Mouse (Mus musculus) right cerebral cortex, postnatal 25 days (tissue): Measurements from ENCODE around the gene Rnase1.
"Not testable (repeated sequence)": the region's sequence is repeated elsewhere in the genome, so short reads cannot be mapped to it uniquely, and the experiment has no call there.

ENCODE experiments used
- DNase-seq: peaks from one replicate; pipeline ENCODE4 v3.0.0; 2022

Rnase1 gene

GRCm38 (mm10) chr14:51146685-51147084, at the start of gene Rnase1:
Gene Rnase1 (minus strand): TSS chr14:51146785.
- no peak for DNase-seq

GRCm38 (mm10) chr14:51195681-51196080, 49.1 kb upstream of the Rnase1 start:
- DNase-seq: no peak

- not testable (repeated sequence) for DNase-seq
Measured at GRCm38 (mm10) chr14:51181051-51181450, 34.5 kb upstream of the Rnase1 start.

- no peak for DNase-seq
Measured at GRCm38 (mm10) chr14:51173843-51174242, 27.3 kb upstream of the Rnase1 start.

GRCm38 (mm10) chr14:51172947-51173346, 26.4 kb upstream of the Rnase1 start:
- DNase-seq: peak; percentile 23

- DNase-seq: peak; percentile 19
Measured at GRCm38 (mm10) chr14:51172095-51172865, 25.7 kb upstream of the Rnase1 start.

- DNase-seq: no peak
Measured at GRCm38 (mm10) chr14:51166068-51166467, 19.5 kb upstream of the Rnase1 start.

GRCm38 (mm10) chr14:51165435-51165834, 18.9 kb upstream of the Rnase1 start:
- DNase-seq: no peak

GRCm38 (mm10) chr14:51163323-51163722, 16.7 kb upstream of the Rnase1 start:
- not testable (repeated sequence) for DNase-seq

GRCm38 (mm10) chr14:51161976-51162375, 15.4 kb upstream of the Rnase1 start, which contains the start of gene Rnase2b:
Gene Rnase2b (plus strand): TSS chr14:51162260.
- not testable (repeated sequence) for DNase-seq

GRCm38 (mm10) chr14:51157072-51157471, 10.5 kb upstream of the Rnase1 start:
- DNase-seq: no peak

- no peak for DNase-seq
Measured at GRCm38 (mm10) chr14:51156736-51157068, 10.1 kb upstream of the Rnase1 start.

- no peak for DNase-seq
Measured at GRCm38 (mm10) chr14:51156056-51156735, 9.6 kb upstream of the Rnase1 start.

GRCm38 (mm10) chr14:51152249-51152870, 5.8 kb upstream of the Rnase1 start:
- no peak for DNase-seq

GRCm38 (mm10) chr14:51150206-51150831, 3.7 kb upstream of the Rnase1 start:
- DNase-seq: no peak

GRCm38 (mm10) chr14:51149164-51149563, 2.6 kb upstream of the Rnase1 start:
- DNase-seq: no peak

GRCm38 (mm10) chr14:51148006-51148405, 1.4 kb upstream of the Rnase1 start:
- no peak for DNase-seq

GRCm38 (mm10) chr14:51145521-51145920, 1.1 kb downstream of the Rnase1 start:
- no peak for DNase-seq

- no peak for DNase-seq
Measured at GRCm38 (mm10) chr14:51144451-51144850, 2.1 kb downstream of the Rnase1 start.

GRCm38 (mm10) chr14:51143937-51144336, 2.6 kb downstream of the Rnase1 start:
- DNase-seq: no peak

GRCm38 (mm10) chr14:51143287-51143686, 3.3 kb downstream of the Rnase1 start:
- no peak for DNase-seq

GRCm38 (mm10) chr14:51142568-51142967, 4.0 kb downstream of the Rnase1 start:
- DNase-seq: no peak

- DNase-seq: no peak
Measured at GRCm38 (mm10) chr14:51142119-51142518, 4.5 kb downstream of the Rnase1 start.
